Mouse (Mus musculus) hindbrain, postnatal 0 days (tissue): ENCODE results near the gene Invs. TPM values are rescaled to one million over a fixed set of nuclear protein-coding genes. Genes with fewer than 3 reads are reported as not detected.
A peak's percentile ranks its signal among the peaks of the same experiment; 100 is the strongest.

Experiments used
- ATAC-seq: fragments of 200-750 bp; cut with Nextera tagmentation; 2 replicates; pipeline ENCODE4 v1.8.0; 2017; ENCODE audit warnings: mild to moderate bottlenecking, moderate TSS enrichment, moderate library complexity
- DNase-seq: peaks from one replicate; pipeline ENCODE4 v3.0.0-alpha.2; 2015; ENCODE audit warnings: low spot score
- H3K27ac ChIP-seq: fragments of 300-500 bp; sonication (generic); 2 replicates; pipeline ENCODE4 v1.5.1; 2014; ENCODE audit warnings: mild to moderate bottlenecking
- H3K27me3 ChIP-seq: fragments of 300-500 bp; sonication (generic); 2 replicates; pipeline ENCODE4 v1.6.1; 2014; ENCODE audit warnings: low read length, mixed read lengths; ENCODE audit not compliant: insufficient read depth
- H3K36me3 ChIP-seq: fragments of 300-500 bp; sonication (generic); 2 replicates; pipeline ENCODE4 v1.6.1; 2014; ENCODE audit warnings: low read length, mixed read lengths; ENCODE audit not compliant: insufficient read depth
- H3K4me1 ChIP-seq: fragments of 300-500 bp; sonication (generic); 2 replicates; pipeline ENCODE4 v1.6.1; 2014; ENCODE audit warnings: antibody characterized with exemption, low read length, mixed read lengths; ENCODE audit not compliant: insufficient read depth
- H3K4me2 ChIP-seq: fragments of 300-500 bp; sonication (generic); 2 replicates; pipeline ENCODE4 v1.6.1; 2014; ENCODE audit warnings: low read depth, mild to moderate bottlenecking, low read length, moderate library complexity, mixed read lengths
- H3K4me3 ChIP-seq: fragments of 300-500 bp; sonication (generic); 2 replicates; pipeline ENCODE4 v1.5.1; 2014; ENCODE audit warnings: low read length
- H3K9ac ChIP-seq: fragments of 300-500 bp; sonication (generic); replicated peaks from 2 replicates; pipeline ENCODE4 v1.6.1; 2014; ENCODE audit warnings: mild to moderate bottlenecking, low read length, moderate library complexity, mixed read lengths
- H3K9me3 ChIP-seq: fragments of 300-500 bp; sonication (generic); 2 replicates; pipeline ENCODE4 v1.6.1; 2016; ENCODE audit warnings: low read length, mixed read lengths
- CTCF ChIP-seq: IDR thresholded peaks from 2 replicates; pipeline ENCODE4 v1.5.1; 2016; ENCODE audit warnings: antibody characterized with exemption, control low read depth, low read depth
- WGBS: fragments of 180-500 bp; shearing (Covaris S2); extraction: QIAGEN DNeasy Blood & Tissue Kit; methylation state at CpG from one replicate; pipeline ENCODE4 v1.1.7; 2014; 5-methylcytosine and 5-hydroxymethylcytosine counted together
- polyA plus RNA-seq: library from polyadenylated mRNA; unstranded; fragments of >200 nt; fragmentation: Nextera tagmentation; extraction: Ambion mirVana; gene quantifications from 2 replicates; pipeline ENCODE4 v1.2.1, GENCODE M21; 2015
- total RNA-seq: library from RNA; depleted of rRNA; stranded (reverse); fragments of >200 nt; gene quantifications from 2 replicates; pipeline ENCODE4 v1.2.3, GENCODE M21; 2014; rRNA removed

Gene Invs
- 4.7 and 10.9 TPM in 2 replicates for total RNA-seq
- polyA plus RNA-seq, result 2.9 and 3.4 TPM in 2 replicates

DNA sequence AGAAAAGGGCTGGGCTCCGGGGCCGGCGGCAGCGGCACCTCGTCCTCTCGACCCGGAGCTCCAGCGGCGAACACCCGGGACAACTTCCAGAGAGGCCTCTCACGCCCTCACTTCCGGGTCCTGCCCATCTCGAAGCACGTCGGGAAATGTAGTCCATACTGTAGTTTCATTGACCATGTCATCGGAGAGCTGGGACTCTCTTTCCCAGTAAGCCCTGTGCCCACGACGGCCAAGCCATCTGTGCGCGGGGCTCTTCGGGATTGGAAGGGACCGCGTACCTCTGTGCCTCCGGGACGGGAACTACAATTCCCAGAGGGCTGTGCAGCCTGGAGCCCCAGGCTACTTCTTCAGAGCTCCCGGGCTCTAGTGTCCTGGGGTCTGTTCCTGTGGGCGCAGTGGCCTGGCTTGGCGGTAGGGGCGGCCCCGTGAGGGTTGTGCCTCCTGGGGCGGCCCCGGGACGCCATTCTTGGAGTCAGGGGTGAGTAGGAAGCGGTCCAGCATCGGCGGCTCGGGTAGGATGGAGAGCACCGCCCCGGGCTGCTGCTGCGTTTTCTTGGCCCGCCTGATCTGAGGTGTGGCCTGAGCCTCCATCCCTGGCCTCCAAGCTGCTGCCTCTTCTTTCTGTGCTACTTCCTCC, at the start of gene Invs, which contains the start of gene Erp44:
TSS of gene Invs (plus strand) at position 263 of the 637 bp plus-strand sequence.
TSS of gene Erp44 (minus strand) at position 61 of the 637 bp plus-strand sequence.
- TF ChIP-seq CTCF, result no peak
- ATAC-seq, result peak; percentile 100
- Histone ChIP-seq H3K36me3 (no peaks in the 10 kb centered on the region), H3K27me3 (no peaks in the 10 kb centered on the region), H3K27ac (peak within 1 kb of the TSS; percentile 68), H3K4me3 (peak within 1 kb of the TSS; percentile 80), H3K9ac (peak within 1 kb of the TSS; percentile 84), H3K4me1 (peaks cover 4% of the 10 kb centered on the region), H3K4me2 (peak within 1 kb of the TSS; percentile 86), H3K9me3 (no peaks in the 10 kb centered on the region)
- DNase-seq, result peak; percentile 99
- under 1% methylated on average over 41 of the region's 41 CpGs for WGBS

DNA sequence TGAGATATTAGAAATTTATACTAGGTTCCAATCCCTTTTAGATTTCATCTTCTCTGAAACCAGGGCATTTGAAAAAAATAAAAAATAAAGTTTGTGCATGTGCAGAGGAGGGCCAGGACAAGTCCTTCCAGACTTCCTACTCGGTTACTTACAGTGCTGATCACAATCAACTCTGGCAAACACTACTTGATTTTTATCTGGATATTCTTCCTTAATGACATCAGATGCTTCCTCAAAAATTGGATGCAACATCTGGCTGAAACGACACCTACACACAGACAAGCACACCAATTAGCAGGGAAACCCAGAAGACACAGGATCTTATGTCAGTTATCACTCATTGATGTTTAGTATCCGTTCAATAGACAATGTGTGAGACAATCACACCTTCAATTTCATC, 42.8 kb upstream of the Invs start:
- no peak overlapping the region for H3K27ac ChIP-seq
- H3K9ac ChIP-seq, result no peak overlapping the region
- WGBS, result 89% methylated on average over 3 of the region's 3 CpGs
- no peaks in the 10 kb centered on the region for H3K4me1 ChIP-seq
- no peak for ATAC-seq
- no peak for TF ChIP-seq CTCF
- H3K4me2 ChIP-seq, result no peak overlapping the region
- no peak for DNase-seq
- H3K9me3 ChIP-seq, result no peaks in the 10 kb centered on the region
- H3K36me3 ChIP-seq, result 0 out of 2 replicates have a peak, but pooled peaks cover 5% of the 10 kb centered on the region
- no peak overlapping the region for H3K4me3 ChIP-seq
- H3K27me3 ChIP-seq, result no peaks in the 10 kb centered on the region

GRCm38 (mm10) chr4:48239046-48239445, 40.5 kb upstream of the Invs start:
- H3K27ac ChIP-seq, result no peak overlapping the region
- no peak for DNase-seq
- H3K36me3 ChIP-seq, result 0 out of 2 replicates have a peak, but pooled peaks cover 5% of the 10 kb centered on the region
- H3K27me3 ChIP-seq, result no peaks in the 10 kb centered on the region
- no peak for TF ChIP-seq CTCF
- no peaks in the 10 kb centered on the region for H3K4me1 ChIP-seq
- 88% methylated on average over 4 of the region's 4 CpGs for WGBS
- no peak overlapping the region for H3K9ac ChIP-seq
- no peak overlapping the region for H3K4me3 ChIP-seq
- H3K4me2 ChIP-seq, result no peak overlapping the region
- ATAC-seq, result no peak
- no peaks in the 10 kb centered on the region for H3K9me3 ChIP-seq

GRCm38 (mm10) chr4:48242482-48242881, 37.1 kb upstream of the Invs start:
- Histone ChIP-seq H3K9ac (no peak overlapping the region), H3K27me3 (no peaks in the 10 kb centered on the region), H3K27ac (no peak overlapping the region), H3K4me1 (no peaks in the 10 kb centered on the region), H3K9me3 (no peaks in the 10 kb centered on the region), H3K4me3 (no peak overlapping the region), H3K36me3 (no peaks in the 10 kb centered on the region), H3K4me2 (no peak overlapping the region)
- DNase-seq, result no peak
- no peak for TF ChIP-seq CTCF
- 89% methylated on average over 4 of the region's 4 CpGs for WGBS
- no peak for ATAC-seq

- TF ChIP-seq CTCF, result no peak
- WGBS, result 57% methylated on average over 1 of the region's 1 CpGs
- Histone ChIP-seq H3K9ac (no peak overlapping the region), H3K9me3 (no peaks in the 10 kb centered on the region), H3K36me3 (no peaks in the 10 kb centered on the region), H3K4me3 (no peak overlapping the region), H3K27ac (no peak overlapping the region), H3K4me2 (no peak overlapping the region), H3K27me3 (no peaks in the 10 kb centered on the region), H3K4me1 (no peaks in the 10 kb centered on the region)
- DNase-seq (no peak), ATAC-seq (no peak)
Observed at GRCm38 (mm10) chr4:48243737-48244136, 35.8 kb upstream of the Invs start.

DNA sequence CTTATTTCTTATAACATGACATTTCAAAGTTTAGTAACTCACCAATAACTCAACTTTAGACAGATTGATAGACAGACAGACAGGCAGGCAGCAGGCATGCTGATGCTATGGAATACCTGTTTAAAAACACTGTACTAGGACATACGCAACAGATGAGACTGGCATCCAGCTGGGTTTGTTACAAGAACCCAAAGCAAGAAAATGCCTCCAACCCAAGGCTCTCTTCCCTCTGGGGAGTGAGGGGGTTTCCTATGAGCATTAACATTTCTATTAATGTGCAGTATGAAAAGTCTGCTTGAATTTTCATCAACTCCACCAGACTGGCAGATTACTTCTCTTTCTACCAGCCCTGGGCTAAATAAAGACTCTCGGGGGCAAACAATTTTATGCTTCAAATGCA, 35.3 kb upstream of the Invs start:
- no peaks in the 10 kb centered on the region for H3K9me3 ChIP-seq
- TF ChIP-seq CTCF, result no peak
- H3K27me3 ChIP-seq, result no peaks in the 10 kb centered on the region
- DNase-seq (no peak), ATAC-seq (no peak)
- WGBS, result 70% methylated on average over 2 of the region's 2 CpGs
- no peak overlapping the region for H3K27ac ChIP-seq
- H3K36me3 ChIP-seq, result no peaks in the 10 kb centered on the region
- no peak overlapping the region for H3K4me3 ChIP-seq
- no peak overlapping the region for H3K4me2 ChIP-seq
- no peaks in the 10 kb centered on the region for H3K4me1 ChIP-seq
- H3K9ac ChIP-seq, result no peak overlapping the region

DNA sequence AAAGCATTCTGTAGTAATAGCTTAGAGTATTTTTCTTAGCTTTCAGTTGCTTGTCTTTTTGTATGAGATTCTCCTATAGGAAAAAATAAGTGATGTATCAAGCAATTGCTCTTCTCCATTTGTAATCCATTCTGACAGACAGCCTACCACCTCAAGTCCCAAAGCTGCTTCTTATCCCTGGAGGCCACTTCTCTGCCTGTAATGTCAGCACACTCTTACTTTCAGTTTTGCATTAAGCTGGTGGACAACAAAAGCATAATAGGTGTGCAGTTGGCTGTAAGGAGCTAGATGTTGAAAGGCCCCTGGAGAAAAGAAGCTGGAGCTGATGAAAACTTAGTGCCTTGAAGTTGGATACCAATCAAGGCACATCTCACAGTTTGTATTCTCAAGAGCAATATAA, 26.3 kb upstream of the Invs start:
- no peak for ATAC-seq
- H3K4me2 ChIP-seq, result no peak overlapping the region
- H3K27ac ChIP-seq, result no peak overlapping the region
- no peak for TF ChIP-seq CTCF
- H3K27me3 ChIP-seq, result no peaks in the 10 kb centered on the region
- H3K9me3 ChIP-seq, result no peaks in the 10 kb centered on the region
- H3K4me3 ChIP-seq, result no peak overlapping the region
- no peak for DNase-seq
- H3K4me1 ChIP-seq, result no peaks in the 10 kb centered on the region
- H3K9ac ChIP-seq, result no peak overlapping the region
- no peaks in the 10 kb centered on the region for H3K36me3 ChIP-seq
